Mouse (Mus musculus) neural tube, embryonic 10.5 days (tissue): Measurements from ENCODE around the gene Sec61a2.

Source experiments
- DNase-seq: peaks from one replicate; pipeline ENCODE4 v3.0.0-alpha.2; 2017; ENCODE audit warnings: low spot score; ENCODE audit errors: extremely low spot score

Sec61a2 gene

GRCm38 (mm10) chr2:5894843-5895570 lies at the start of gene Sec61a2:
Gene Sec61a2, minus strand, starts transcription at chr2:5895432.
- peak; percentile 100 for DNase-seq

- no peak for DNase-seq
Observed at GRCm38 (mm10) chr2:5943071-5943470, 47.8 kb upstream of the Sec61a2 start.

GRCm38 (mm10) chr2:5942416-5943032 lies 47.3 kb upstream of the Sec61a2 start, which contains the start of gene Dhtkd1:
Gene Dhtkd1, minus strand, starts transcription at chr2:5942792.
- DNase-seq: peak; percentile 76

- no peak for DNase-seq
Observed at GRCm38 (mm10) chr2:5941861-5942415, 46.7 kb upstream of the Sec61a2 start.

GRCm38 (mm10) chr2:5940936-5941335 lies 45.7 kb upstream of the Sec61a2 start:
- no peak for DNase-seq

GRCm38 (mm10) chr2:5939911-5940310 lies 44.7 kb upstream of the Sec61a2 start:
- no peak for DNase-seq

- DNase-seq: no peak
Observed at GRCm38 (mm10) chr2:5939319-5939718, 44.1 kb upstream of the Sec61a2 start.

GRCm38 (mm10) chr2:5936550-5936949 lies 41.3 kb upstream of the Sec61a2 start:
- DNase-seq: no peak

- DNase-seq: no peak
Observed at GRCm38 (mm10) chr2:5936068-5936467, 40.8 kb upstream of the Sec61a2 start.

GRCm38 (mm10) chr2:5934936-5935335 lies 39.7 kb upstream of the Sec61a2 start:
- no peak for DNase-seq

GRCm38 (mm10) chr2:5931938-5932337 lies 36.7 kb upstream of the Sec61a2 start:
- DNase-seq: no peak

GRCm38 (mm10) chr2:5930291-5931054 lies 35.2 kb upstream of the Sec61a2 start:
- DNase-seq: no peak

GRCm38 (mm10) chr2:5929793-5930192 lies 34.6 kb upstream of the Sec61a2 start:
- no peak for DNase-seq

- DNase-seq: no peak
Observed at GRCm38 (mm10) chr2:5927481-5927880, 32.2 kb upstream of the Sec61a2 start.

GRCm38 (mm10) chr2:5923786-5924185 lies 28.6 kb upstream of the Sec61a2 start:
- no peak for DNase-seq

GRCm38 (mm10) chr2:5922823-5923222 lies 27.6 kb upstream of the Sec61a2 start:
- DNase-seq: no peak

- no peak for DNase-seq
Observed at GRCm38 (mm10) chr2:5911282-5911965, 16.2 kb upstream of the Sec61a2 start.

GRCm38 (mm10) chr2:5906625-5907024 lies 11.4 kb upstream of the Sec61a2 start:
- peak; percentile 52 for DNase-seq

GRCm38 (mm10) chr2:5906092-5906491 lies 10.9 kb upstream of the Sec61a2 start:
- DNase-seq: no peak

- DNase-seq: no peak
Observed at GRCm38 (mm10) chr2:5900145-5900544, 4.9 kb upstream of the Sec61a2 start.

GRCm38 (mm10) chr2:5894296-5894695 lies 936 bp downstream of the Sec61a2 start:
- DNase-seq: peak; percentile 37
